Mouse (Mus musculus): Measurements from ENCODE around the gene Tenm4.

- no peak for TF ChIP-seq CTCF (IDR thresholded peaks at IDR 0.05)
- TF ChIP-seq EP300 (IDR thresholded peaks at IDR 0.05), result no peak
Measured at GRCm38 (mm10) chr7:96408161-96408889, 237.3 kb downstream of the Tenm4 start.

Data from lung, postnatal 0 days (tissue).